Mouse (Mus musculus) B cell, adult 2 months (primary cell): Measurements from ENCODE around the gene Washc3.

Experiments
- DNase-seq, 2 experiments: peaks; one replicate each; pipeline ENCODE4 v3.0.0; 2022

The Washc3 gene

DNA sequence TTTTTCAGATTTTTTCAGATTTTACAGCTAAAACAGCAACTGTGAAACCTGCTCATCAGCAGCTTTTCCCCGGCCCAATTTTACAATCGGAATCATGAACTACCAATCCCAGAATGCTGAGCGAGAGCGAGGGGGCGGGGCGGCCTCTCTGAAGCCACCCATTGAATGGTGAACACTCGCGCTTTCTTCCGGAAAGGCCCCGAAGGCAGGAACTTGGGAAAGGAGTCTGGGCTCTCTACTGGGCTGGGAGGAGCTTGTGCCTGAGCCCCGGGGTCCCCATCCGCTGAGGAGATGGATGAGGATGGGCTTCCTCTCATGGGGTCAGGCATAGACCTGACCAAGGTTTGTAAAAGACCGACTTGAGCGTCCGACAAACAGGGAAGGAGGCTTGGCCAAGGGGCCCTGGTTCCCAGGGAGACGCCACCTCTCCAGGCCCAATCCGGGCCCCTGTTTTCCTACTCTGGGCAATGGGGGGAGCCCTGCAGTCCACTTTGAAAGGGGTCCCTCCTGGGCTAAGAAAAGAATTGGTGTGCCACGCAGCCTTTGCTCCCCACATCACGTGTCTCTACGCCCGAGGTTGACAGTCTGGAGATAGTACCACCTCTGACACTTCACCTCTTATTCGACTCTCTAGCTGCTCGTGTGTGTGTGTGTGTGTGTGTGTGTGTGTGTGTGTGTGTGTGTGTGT is at the start of gene Washc3:
Washc3 (plus strand) TSS at position 143 of the 688 bp plus-strand sequence.
- peak; percentile 87 to 89 for DNase-seq

DNA sequence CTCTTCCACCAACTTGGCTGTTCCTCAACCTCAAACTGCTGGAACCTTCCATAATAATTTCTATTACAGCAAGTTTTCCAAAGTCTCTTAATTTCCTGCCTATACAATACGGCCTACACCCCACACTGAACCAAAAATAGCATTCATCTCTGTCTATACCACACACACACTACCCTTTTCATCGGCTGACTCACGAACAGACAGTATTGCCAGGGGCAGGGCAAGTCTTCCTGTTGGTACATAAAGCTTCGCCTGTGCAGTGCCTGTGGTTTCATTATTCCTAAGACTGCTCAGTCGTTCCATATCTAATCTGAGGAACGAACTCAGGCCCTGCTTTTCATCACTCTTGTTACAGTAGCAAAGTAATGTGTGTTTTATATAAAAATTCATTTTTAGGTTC is 49.2 kb upstream of the Washc3 start:
- DNase-seq = no peak

DNA sequence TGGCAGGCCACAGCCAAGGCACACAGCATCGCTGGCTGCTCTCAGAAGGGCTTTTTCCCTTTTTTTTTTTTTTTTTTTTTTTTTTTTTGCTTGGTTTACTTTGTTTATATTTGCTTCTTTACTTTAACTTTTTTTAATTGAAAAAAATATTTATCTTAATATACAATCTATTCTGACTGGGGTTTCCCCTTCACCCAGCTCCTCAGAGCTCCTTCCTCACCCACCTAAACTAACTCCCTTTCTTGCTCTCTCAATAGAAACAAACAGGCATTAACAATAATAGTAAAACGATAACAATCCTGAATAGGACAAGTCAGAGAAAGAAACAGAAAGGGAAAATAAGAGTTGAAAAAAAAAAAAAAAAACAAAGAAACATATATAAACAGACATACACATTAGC is 38.8 kb upstream of the Washc3 start:
- DNase-seq = no peak

DNA sequence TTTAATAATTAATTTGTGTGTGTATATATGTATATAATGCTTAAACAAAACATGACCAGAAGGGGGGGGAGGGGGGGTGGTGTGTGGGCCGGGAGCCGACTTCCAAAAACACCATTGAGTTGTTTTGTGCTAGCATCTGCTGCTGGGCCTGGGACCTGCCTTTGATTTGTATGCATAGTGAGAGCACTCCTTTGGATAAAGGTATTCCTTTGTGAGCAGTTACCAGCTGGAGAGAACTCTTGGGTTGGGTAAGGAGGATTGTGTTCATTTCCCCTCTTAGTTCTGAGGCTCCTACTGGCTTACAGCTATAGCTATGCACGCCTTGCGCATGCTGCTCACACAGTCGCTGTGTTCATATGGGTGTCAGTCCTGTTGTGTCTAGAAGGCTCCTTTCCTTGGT is 38.2 kb upstream of the Washc3 start:
- DNase-seq = no peak

DNA sequence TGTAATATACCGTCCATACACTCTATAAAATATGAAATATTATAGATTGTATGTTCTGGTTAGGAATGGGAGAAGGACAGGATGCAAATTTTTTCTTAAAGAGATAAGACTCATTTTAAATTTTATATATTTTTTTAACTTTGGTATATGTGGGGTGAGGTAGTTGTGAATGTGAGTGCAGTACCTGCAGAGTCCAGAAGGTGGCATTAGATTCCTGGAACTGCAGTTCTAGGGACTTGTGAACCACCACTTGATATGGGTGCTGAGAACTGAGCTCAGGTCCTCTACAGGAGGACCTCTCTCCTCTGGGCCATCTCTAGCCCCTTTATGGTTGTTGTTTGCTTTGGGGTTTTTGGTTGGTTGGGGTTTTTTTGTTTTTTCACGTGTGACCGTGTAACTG is 34.7 kb upstream of the Washc3 start:
- DNase-seq = peak; percentile 29 to 31

DNA sequence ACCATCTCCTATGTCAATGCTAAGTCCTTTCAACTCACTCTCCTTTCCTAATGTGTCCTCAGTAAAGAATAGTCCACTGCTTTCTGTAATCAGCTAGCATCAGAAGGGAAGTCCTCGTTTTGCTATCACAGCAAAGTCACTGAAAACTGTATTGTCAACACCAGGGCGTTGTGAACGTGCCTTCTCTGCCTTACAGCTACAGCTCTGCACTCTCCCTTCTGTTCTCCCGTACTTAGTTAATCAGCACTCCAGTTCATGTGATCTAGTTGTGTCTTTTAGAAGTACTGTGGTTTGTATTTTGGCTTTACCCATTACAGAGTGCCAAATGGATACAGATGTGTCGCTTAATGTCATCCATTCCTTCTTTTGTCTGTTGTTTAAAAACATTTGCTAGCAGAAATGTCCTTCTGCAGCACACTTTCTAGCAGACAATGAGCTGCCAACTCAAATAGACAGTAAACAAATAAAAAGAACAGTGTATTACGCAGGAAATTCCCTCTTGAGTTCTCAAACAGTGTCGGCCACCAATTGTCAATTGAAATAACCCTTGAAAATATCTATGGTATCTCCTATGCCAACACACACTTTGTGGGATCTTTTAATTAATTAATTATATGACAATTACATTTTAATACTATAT is 33.3 kb upstream of the Washc3 start:
- no peak for DNase-seq

DNA sequence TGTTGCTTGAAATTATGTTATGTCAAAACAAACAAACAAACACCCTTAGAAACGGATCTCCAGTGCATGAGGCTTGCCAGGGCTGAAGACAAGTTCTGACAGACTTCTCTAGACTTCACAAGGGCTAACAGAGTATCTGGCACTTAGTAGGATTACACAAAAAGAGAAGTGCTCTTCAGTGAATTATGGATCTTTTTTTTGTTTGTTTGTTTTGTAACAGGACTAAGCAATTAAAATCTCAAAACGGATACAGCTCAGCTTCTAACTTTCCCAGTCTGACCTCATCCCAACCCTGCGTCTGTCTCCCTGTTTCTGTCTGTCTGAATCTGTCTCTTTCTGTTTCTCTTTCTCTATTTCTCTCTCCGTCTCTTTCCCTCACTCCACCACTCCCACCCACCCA is 352 bp upstream of the Washc3 start:
- DNase-seq = peak in 1 of 2 experiments; percentile 2

DNA sequence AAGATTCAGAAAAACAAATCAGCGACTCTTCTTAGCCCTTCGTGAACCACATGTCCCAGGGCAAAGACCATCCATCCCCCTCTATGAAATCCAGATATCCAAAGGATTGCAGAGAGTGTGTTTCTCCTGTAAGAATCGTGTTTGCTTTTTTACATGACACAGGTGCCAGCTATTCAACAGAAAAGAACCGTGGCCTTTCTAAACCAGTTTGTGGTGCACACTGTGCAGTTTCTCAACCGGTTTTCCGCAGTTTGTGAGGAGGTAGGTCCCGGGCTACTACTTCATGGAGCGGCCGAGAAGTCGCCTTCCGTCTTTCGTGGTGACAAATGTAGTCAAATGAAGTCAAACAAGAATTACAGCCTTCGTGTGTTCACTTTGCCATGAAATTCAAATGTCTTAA is 757 bp downstream of the Washc3 start:
- peak in 1 of 2 experiments; percentile 2 for DNase-seq

DNA sequence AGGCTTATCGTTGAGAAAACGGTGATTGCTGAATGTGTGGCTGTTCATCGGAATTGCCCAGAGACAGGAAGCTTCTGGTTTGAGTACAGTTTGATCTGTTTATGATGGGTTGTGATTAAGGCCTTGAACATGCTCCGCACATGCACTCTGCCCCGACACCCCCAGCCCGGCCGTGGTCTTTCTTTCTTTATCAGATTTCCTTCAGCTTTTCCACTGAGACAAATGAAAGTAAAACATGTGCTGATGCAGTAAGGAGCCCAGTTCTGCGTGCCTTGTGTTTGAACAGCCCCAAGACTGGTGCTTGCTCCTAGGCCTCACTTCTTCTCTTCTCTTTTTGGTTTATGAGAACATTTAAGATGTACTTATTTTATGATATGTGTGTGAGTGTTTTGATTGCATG is 1.7 kb downstream of the Washc3 start:
- DNase-seq = no peak

DNA sequence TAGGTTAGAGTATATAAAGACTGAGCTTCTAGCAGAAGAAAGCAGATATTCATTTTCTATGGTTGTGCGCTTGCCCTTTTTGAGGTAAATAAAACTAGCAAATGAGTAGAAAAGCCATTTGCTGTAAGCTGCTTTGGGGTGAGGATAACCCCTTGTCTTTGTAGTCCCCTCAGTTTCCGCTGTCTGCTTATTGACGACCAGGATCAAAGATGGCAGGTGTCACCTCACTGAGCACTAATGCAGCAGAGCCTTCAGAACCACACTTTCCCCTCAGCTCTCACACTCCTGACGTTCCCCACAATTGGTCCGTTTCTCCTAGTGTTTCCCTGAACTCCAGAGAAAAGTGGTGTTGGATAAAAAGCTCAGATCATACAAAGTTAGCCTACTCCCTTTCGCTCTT is 2.3 kb downstream of the Washc3 start:
- no peak for DNase-seq

DNA sequence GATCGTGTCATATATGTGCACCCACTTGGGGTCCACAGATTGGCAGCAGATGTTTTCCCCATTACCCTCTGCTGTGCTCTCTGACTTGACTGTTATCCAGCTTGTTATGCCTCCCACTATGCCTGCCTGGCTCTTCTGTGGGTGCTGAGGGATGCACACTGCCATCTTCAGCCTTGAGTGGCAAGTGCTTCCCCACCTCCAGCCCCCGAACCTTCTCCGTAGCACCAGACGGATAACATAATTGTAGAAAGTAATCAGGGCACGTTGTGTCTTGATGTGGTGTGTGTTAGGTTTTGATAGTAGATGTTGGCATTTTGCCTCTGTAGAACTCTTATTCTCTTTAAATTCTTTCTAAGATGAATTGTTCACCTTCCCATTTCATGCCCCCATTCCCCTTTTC is 11.8 kb downstream of the Washc3 start:
- DNase-seq = no peak

DNA sequence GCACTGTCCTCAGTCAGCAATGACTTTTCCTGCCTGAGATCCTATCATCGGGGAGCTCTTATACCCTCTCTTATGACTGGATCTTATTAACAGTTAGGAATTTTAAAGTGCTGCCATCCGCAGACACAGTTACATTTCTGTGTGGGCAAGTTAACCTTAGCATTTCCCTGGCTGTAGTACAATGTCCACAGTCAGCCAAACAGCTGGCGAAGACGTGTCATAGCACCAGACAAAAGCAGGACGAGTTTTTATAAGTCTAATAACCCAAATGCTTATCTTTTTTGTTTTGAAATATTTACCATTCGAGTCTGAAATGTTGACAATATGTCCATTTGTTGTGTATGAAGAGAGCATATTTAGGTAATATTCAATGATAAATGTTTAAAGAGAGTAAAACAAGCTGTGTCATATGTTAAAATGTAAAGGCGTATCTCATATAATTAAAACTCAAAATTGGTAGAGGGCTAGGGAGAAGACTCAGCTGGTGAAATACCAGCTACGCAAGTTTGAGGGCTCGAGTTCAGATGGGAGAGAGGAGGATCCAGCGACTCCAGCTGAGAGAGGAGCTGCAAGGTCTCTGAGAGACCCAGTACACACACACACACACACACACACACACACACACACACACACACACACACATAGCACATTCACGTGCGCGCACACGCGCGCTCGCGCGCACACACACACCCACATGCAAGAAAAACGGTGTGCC is 14.1 kb downstream of the Washc3 start:
- DNase-seq = no peak

DNA sequence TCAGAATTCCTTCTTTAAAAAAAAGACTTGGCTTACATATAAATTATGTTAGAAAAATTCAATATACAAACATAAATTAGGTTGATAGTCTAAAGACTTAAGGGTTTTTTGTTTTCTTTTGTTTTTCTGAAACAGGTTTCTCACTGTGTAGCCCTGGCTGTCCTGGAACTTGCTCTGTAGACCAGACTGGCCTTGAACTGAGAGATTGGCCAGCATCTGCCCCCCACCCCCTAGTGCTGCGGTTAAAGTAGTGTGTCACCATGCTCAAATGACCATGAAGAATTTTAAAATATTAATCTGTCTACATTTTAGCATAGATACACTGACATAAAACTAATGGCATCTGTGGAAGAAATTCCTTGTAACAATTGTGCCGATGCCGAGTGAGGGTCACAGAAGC is 17.3 kb downstream of the Washc3 start:
- DNase-seq = no peak

DNA sequence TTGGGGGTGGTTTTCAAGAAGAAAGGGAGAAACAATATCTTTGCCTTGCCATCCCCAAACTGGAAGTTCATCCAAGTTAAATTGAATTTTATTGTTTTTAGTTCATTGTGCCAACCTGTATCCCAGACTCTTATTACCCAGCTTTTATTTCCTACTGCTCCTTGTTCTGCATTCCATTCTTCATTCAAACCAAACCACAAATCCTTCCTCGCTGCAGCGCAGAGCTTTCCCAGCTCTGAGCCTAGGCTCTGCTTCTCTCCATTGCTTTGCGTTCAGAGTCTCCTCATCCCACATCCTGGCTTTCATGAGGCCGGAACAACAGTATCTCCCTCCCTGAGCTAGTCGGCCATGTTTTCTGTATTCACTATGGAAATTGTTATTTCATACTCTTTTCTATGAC is 20.8 kb downstream of the Washc3 start:
- DNase-seq = no peak

DNA sequence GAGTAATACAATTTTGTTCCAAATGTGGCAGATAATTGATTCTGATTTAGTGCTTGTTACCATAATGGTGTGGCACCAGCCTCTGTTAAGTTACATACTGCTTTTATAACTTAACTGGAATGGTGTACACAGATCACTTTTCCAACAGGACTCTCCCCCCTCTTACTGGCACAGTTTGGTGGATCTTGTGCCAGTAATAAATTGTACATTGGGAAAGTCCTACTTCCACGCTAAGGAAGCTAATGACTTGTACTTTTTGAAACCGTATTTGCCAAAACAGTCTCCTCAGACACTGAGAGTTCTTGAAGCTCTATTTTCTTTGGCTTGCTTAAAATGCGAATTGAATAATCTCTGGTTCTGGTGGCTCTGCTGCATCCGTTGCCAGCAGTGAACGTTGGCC is 24.5 kb downstream of the Washc3 start:
- DNase-seq = no peak

DNA sequence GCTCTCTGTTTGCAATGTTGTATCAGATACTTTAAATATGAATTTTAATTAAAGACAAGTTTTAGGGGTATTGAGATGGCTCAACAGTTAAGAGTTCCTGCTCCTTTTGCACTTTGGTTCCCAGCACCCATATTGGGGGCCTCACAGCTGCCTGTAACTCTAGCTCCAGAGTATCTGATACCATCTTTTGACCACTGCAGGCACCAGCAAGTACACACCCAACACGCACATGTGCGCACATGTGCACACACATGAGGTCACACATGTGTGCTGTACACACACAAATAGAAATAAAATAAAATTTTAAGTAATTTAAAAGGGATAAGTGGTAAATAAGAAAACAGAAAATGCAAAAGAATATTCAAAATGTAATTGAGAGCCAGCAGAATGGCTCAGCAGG is 27.1 kb downstream of the Washc3 start:
- no peak for DNase-seq

DNA sequence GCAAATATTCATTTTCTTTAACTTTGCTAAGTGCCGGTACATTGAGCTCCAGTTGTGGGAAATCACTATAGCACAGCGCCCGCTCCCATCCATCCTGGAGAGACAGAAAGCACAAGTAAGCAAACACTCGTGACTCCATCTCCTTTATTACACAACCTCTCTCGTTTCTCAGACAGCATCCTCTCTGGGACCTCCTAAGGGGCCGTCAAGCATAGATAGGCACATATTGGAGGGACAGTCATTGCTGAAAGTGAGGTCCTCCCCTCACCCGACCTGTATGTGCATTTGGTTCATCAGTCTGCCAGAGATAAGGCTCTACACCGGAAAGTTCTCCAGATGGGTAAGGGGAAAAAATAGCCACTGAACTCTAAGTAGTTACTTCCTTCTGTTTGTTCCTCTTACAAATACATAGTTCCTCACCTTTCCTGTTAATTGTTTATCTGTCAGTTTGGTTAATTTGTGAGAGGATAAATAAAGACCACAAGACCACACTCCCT is 27.7 kb downstream of the Washc3 start:
- no peak for DNase-seq

DNA sequence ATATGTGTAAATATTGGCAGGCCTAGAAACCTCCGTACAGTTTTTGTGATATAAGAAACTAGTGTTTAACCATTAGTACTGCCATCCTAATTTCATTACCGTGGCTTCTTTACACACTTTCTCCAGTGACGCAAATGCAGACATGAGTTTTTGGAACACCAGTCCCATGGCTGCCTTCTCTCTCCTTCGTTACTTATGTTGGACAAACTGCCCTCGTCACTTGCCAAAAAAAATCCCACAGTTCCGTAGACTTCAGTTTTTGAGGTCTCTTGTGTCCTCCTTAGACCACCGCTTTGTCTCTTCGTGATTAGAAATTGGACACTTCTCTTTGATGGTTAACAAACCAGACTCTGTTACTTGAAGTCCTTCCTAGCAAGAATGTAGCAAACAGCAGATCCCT is 30.8 kb downstream of the Washc3 start:
- DNase-seq = no peak

DNA sequence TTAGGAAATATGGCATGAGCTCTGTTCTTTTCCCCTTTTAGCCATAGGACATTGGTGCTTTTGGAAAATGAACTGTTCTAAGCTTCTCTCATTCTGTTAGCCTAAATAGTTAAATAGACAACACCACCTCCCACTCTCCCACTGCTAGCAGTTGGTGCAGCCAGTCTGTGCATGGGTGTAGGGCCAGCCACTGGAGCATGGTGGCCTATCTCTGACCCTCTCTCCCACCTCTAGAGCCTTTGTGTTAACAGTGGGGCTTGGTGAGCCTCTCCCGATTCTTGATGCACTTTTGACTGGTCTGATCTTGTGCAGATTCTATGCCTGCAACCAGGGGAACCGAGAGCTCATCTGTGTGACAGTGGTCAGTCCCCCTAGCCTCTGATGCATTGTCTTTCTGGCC is 31.9 kb downstream of the Washc3 start:
- no peak for DNase-seq

DNA sequence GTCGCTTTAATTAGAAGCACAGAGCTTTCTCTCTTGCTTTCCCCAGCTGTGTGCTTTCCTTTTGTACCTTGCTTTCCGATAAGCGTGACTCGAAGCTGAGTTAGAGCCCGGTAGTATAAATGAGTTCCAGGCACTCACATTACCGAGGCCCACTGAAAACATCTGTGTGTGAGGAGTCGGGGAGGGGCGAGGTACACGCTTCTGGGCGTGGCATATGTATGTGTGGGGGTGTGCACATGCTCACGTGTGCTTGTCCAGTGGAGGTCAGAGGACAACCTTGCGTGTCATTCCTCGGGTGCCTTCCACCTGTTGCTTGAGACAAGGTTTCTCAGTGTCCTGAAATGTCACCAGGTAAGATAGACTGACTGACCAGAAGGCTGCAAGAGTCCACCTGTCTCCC is 43.8 kb downstream of the Washc3 start:
- no peak for DNase-seq

DNA sequence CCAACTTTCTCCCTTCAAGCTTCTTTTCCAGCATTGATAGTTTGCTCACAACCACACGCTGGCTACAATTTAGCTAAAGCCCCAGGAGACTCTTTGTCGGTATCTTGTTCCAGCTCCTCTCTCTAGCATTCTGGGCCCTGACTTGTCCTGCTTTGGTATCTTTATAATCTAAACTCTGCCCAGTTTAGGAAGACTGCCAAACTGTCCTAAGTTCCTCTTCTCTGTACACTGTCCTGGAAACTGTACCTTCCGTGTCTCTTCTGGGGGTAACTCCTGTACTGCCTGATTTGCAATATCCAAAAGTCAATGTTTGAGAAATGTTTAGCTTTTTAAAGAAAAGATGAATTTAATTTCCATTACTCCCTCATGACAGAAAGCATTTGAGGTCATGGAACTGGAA is 49.4 kb downstream of the Washc3 start:
- DNase-seq = no peak

DNA sequence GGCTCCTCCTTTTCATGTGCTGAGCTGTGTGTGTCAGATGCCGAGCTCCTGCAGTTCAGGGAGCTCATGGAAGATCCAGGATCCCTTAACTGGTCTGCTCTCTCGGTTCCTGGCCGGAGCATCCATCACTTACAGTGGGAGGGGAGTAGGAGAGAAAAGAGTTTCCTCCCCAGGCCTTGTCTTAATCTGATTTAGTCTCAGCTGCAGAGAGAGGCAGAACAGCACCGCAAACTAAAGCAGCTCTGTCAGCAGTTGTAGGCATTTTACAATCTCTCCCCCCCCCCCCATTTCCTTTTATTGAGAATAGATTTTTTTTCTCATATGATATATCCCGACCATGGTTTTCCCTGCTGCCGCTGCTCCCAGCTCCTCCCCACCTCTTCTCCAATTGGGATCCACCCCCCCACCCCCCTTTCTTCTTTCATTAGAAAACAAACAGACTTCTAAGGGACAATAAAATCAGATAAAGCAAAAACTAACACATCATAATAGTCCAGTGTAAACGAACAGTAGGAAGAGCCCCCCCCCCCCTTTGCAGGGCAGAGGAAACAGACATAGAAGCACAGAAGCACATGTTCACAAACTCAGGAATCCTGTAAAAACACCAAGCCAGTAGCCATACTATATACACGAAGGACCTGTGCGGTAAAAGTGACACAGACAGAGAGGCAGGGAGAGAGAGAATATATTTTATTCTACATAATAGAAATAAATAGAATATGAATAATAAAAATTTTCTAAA is 51.4 kb downstream of the Washc3 start:
- no peak for DNase-seq

DNA sequence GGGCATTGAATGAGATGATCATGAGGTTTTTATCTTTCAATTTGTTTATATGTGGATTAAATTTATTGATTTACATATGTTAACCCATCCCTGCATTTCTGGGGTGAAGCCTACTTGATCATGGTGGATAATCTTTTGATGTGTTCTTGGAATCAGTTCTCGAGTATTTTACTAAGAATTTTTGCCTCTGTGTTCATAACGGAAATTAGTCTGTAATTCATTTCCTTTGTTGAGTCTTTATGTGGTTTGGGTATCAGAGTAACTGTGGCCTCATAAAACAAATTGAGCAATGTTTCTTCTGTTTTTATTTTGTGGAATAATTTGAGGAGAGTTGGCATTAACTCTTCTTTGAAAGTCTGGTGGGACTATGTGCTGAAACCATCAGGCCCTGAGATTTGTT is 54.7 kb downstream of the Washc3 start:
- no peak for DNase-seq
